Mouse (Mus musculus) megakaryocyte-erythroid progenitor cell, adult 5 weeks (primary cell): Measurements from ENCODE around the gene Olfr763. TPM values are rescaled to one million over a fixed set of nuclear protein-coding genes. Genes with fewer than 3 reads are reported as not detected.

Experiments used
- polyA plus RNA-seq: library from polyadenylated mRNA; stranded (reverse); fragments of >175 nt; gene quantifications from 2 replicates; pipeline ENCODE4 v1.2.3, GENCODE M21; 2012

The Olfr763 gene
- not detected in 2 replicates for polyA plus RNA-seq

DNA sequence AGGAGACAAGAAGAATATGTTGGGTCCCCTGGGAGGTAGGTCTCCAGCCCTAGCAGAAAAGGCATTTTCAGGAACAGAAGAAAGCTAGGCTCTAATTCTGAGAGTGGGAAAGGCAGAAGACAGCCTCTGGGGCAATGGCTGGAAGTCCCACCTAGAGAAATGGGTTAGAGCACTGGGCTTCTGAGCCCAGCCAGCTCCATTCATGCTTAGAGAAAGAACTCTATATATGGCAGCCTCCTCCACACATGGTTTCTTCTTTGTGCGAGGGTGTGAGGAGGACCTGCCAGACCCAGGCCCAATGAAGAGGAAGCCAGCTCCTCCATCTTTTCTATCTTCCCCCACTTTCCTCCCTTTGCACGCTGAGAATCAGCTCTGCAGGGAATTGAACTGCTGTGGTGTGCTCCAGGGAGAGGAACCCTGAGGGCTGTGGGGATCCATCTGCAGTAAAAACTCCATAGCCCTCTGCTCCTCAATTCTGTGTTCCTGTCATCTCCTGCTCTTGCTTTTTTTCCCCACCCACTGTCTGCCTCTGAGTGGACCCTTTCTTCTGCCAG lies at the start of gene Olfr763:
Olfr763 (plus strand) TSS at position 504 of the 554 bp plus-strand sequence.

DNA sequence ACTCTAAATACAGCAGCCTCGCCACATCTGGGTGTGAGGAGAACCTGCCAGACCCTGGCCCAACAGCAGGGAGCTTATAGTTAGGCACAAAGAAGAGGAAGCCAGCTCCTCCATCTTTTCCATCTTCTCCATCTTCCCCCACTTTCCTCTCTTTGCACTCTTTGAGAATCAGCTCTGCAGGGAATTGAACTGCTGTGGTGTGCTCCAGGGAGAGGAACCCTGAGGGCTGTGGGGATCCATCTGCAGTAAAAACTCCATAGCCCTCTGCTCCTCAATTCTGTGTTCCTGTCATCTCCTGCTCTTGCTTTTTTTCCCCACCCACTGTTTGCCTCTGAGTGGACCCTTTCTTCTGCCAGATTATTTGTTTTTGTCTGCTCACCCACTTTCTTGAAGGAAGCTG lies 21.5 kb upstream of the Olfr763 start, which contains the start of gene Olfr9:
Olfr9 (plus strand) TSS at position 301 of the 400 bp plus-strand sequence.

DNA sequence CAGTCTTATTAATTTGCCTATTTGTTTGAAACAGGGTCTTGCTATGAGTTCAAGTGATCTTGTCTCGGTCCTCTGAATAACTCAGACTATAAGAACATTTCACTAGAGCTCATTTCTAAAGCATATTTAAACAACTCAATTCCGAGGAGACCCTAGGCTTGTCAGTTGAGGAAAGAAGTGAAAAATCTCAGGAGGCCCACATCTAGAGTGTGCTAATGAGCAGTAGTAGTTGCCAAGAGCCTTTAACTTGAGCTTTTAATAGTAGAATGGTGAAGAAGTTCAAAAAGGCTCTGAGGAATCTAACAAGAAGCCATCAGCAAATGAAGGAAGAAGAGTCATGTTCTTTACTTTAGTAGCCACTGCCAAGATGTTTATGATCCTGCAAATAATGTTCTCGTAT lies 29.2 kb downstream of the Olfr763 start, which contains the start of gene Olfr764-ps1:
Olfr764-ps1 (minus strand) TSS at position 101 of the 400 bp plus-strand sequence.

DNA sequence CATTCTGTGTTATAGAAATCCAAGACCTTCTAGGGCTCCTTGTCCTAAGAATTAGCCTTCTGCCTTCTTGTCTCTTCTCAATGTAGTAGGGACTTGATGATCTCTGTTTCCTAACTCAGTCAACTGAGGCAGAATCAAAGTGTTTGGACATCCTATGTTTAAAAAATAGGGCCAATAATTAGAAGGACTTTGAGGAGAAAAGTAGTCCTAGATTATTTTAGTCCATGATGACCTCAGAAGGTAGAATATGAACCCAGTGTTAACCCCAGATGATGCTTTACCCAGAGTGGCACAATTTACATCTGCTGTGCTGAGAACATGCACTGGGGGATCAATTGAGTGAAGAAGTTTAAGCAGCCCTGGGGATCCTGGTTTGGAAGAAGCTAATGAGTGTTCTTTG lies 39.3 kb downstream of the Olfr763 start, which contains the start of gene Olfr765:
Olfr765 (minus strand) TSS at position 101 of the 400 bp plus-strand sequence.

Other genes starting within 250 kb of the Olfr763 start
- gene Mmp19, start 219.9 kb upstream of the Olfr763 start, polyA plus RNA-seq: 1.5 and 2.3 TPM in 2 replicates
- gene Dnajc14, start 206.7 kb upstream of the Olfr763 start, polyA plus RNA-seq: 10.5 and 11.0 TPM in 2 replicates
- gene Tmem198b, start 206.4 kb upstream of the Olfr763 start, polyA plus RNA-seq: 3.9 and 4.2 TPM in 2 replicates
- 17.1 and 19.3 TPM in 2 replicates for gene Sarnp, start 193.5 kb upstream of the Olfr763 start, polyA plus RNA-seq
- gene Ormdl2, start 189.1 kb upstream of the Olfr763 start, polyA plus RNA-seq: 15.8 and 20.5 TPM in 2 replicates
- 0.11 and 0.16 TPM in 2 replicates for gene Gdf11, start 119.1 kb upstream of the Olfr763 start, polyA plus RNA-seq
- gene Cd63, start 109.8 kb upstream of the Olfr763 start, polyA plus RNA-seq: 48.8 and 52.5 TPM in 2 replicates
- 2.5 and 3.0 TPM in 2 replicates for gene Rdh5, start 87.9 kb upstream of the Olfr763 start, polyA plus RNA-seq
- gene Bloc1s1, start 86.8 kb upstream of the Olfr763 start, polyA plus RNA-seq: 264 and 304 TPM in 2 replicates
- 0.04 and 0.10 TPM in 2 replicates for gene Itga7, start 77.0 kb upstream of the Olfr763 start, polyA plus RNA-seq
- gene Mettl7b, start 49.8 kb upstream of the Olfr763 start, polyA plus RNA-seq: not detected in 2 replicates
- gene Olfr9, start 21.4 kb upstream of the Olfr763 start, polyA plus RNA-seq: not detected in 2 replicates
- gene Olfr764-ps1, start 29.1 kb downstream of the Olfr763 start, polyA plus RNA-seq: not detected in 2 replicates
- not detected in 2 replicates for gene Olfr765, start 39.2 kb downstream of the Olfr763 start, polyA plus RNA-seq
- not detected in 2 replicates for gene Olfr766-ps1, start 58.2 kb downstream of the Olfr763 start, polyA plus RNA-seq
- gene Olfr767, start 72.1 kb downstream of the Olfr763 start, polyA plus RNA-seq: not detected in 2 replicates
- gene Olfr768, start 88.6 kb downstream of the Olfr763 start, polyA plus RNA-seq: 0.02 TPM in 1 of 2 replicates, not detected in the other
- not detected in 2 replicates for gene Olfr769, start 107.1 kb downstream of the Olfr763 start, polyA plus RNA-seq
- not detected in 2 replicates for gene Olfr770, start 128.2 kb downstream of the Olfr763 start, polyA plus RNA-seq
- not detected in 2 replicates for gene Olfr771, start 154.0 kb downstream of the Olfr763 start, polyA plus RNA-seq
- not detected in 2 replicates for gene Olfr772, start 167.1 kb downstream of the Olfr763 start, polyA plus RNA-seq
- gene Olfr773, start 176.6 kb downstream of the Olfr763 start, polyA plus RNA-seq: not detected in 2 replicates
- gene Olfr774, start 225.4 kb downstream of the Olfr763 start, polyA plus RNA-seq: not detected in 2 replicates
- gene Olfr775, start 237.6 kb downstream of the Olfr763 start, polyA plus RNA-seq: not detected in 2 replicates
- gene Olfr776, start 248.3 kb downstream of the Olfr763 start, polyA plus RNA-seq: not detected in 2 replicates